8 mouse cellular contexts compared by ENCODE assay signal in the genomic region with DNA sequence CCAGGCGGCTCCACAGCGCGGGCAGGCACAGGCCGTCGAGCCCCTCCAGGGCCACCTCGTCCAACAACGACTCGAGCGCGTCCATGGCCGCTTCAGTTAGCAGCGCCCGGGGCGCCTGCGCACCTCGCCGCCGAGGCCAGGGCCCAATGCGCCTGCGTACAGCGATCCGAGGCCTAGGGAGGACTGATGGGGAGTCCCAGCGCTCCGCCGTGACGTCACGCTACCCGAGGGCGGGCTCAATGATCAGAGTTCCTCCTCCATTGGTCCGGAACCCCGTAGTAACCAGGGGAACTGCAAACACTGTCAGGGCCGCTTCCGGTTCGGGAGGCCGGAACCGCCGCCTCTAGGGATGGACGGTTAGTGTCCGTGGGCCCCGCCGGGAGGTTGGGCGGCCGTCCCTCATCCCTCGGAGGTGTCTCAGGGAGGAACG. TPM values are rescaled to one million over a fixed set of nuclear protein-coding genes. Genes with fewer than 3 reads are reported as not detected.
DNase-seq lines count a peak whose midpoint lies in the region; ATAC-seq and TF ChIP-seq lines count a peak whose summit lies in the region.

Gene Gtf3c1, minus strand, starts transcription at position 188 of the 430 bp plus-strand sequence.
Gene D430042O09Rik, plus strand, starts transcription at position 296 of the 430 bp plus-strand sequence.

- peak within 1 kb of the TSS; percentile 66 for H3K4me2 ChIP-seq in heart, embryonic 15.5 days
- peak within 1 kb of the TSS; percentile 97 for H3K4me2 ChIP-seq in liver, embryonic 14.5 days (ENCODE audit: low read depth)
- H3K4me2 ChIP-seq in neural tube, embryonic 11.5 days (ENCODE audit: low read depth), result peak within 1 kb of the TSS; percentile 85
- H3K4me2 ChIP-seq in stomach, postnatal 0 days (replicated peaks; ENCODE audit: low read depth), result peak within 1 kb of the TSS; percentile 86

- peak within 1 kb of the TSS; percentile 76 for H3K9ac ChIP-seq in heart, embryonic 15.5 days
- H3K9ac ChIP-seq in liver, embryonic 14.5 days (replicated peaks), result peak within 1 kb of the TSS; percentile 96
- peak within 1 kb of the TSS; percentile 96 for H3K9ac ChIP-seq in neural tube, embryonic 11.5 days (ENCODE audit: low read length)
- peak within 1 kb of the TSS; percentile 87 for H3K9ac ChIP-seq in stomach, postnatal 0 days (ENCODE audit: low read length)

- no peak for TF ChIP-seq EP300 in liver, embryonic 14.5 days (IDR thresholded peaks at IDR 0.05; ENCODE audit: low read depth)
- TF ChIP-seq EP300 in stomach, postnatal 0 days (optimal IDR thresholded peaks at IDR 0.05), result no peak

- peaks cover 31% of the 10 kb centered on the region for H3K36me3 ChIP-seq in forebrain, embryonic 10.5 days (replicated peaks)
- peaks cover 17% of the 10 kb centered on the region for H3K36me3 ChIP-seq in heart, embryonic 15.5 days
- H3K36me3 ChIP-seq in liver, embryonic 14.5 days (replicated peaks; ENCODE audit: control insufficient read depth, insufficient read depth, low read depth), result peaks cover 10% of the 10 kb centered on the region
- H3K36me3 ChIP-seq in neural tube, embryonic 11.5 days (ENCODE audit: control insufficient read depth, insufficient read depth, low read length), result no peaks in the 10 kb centered on the region; the same call in 1 of the 2 replicates
- peaks cover 10% of the 10 kb centered on the region for H3K36me3 ChIP-seq in stomach, postnatal 0 days (ENCODE audit: control insufficient read depth, insufficient read depth, low read length)

- H3K4me1 ChIP-seq in forebrain, embryonic 10.5 days, result peaks cover 36% of the 10 kb centered on the region
- H3K4me1 ChIP-seq in heart, embryonic 15.5 days (replicated peaks), result peaks cover 35% of the 10 kb centered on the region
- H3K4me1 ChIP-seq in liver, embryonic 14.5 days (replicated peaks; ENCODE audit: control insufficient read depth in 2 of 2, insufficient read depth in 2 of 2, low read length in 1 of 2), result peaks cover 17 to 25% of the 10 kb centered on the region in 2 experiments
- H3K4me1 ChIP-seq in neural tube, embryonic 11.5 days (ENCODE audit: control insufficient read depth, insufficient read depth, low read length), result peaks cover 13% of the 10 kb centered on the region
- peaks cover 10% of the 10 kb centered on the region; the same call in 1 of the 2 replicates for H3K4me1 ChIP-seq in stomach, postnatal 0 days (replicated peaks; ENCODE audit: control insufficient read depth, insufficient read depth)

- DNase-seq in CD8-positive naive resting alpha-beta T cell, adult 2 months (ENCODE audit: low read depth in 2 of 2, low spot score in 2 of 2), result peak; percentile 98 to 100
- peak; percentile 99 for DNase-seq in c-Kit-positive CD71-negative TER-119-negative erythroid progenitor cells, embryonic 14.5 days (ENCODE audit: low read depth)
- peak; percentile 100 for DNase-seq in forebrain, embryonic 10.5 days (ENCODE audit: extremely low spot score, low spot score)
- peak; percentile 99 to 100 for DNase-seq in kidney, postnatal 25 days
- DNase-seq in liver, embryonic 14.5 days (ENCODE audit: low read depth in 3 of 3, low spot score in 3 of 3), result peak; percentile 97 to 99 (median 98)
- DNase-seq in neural tube, embryonic 11.5 days (ENCODE audit: low spot score), result peak; percentile 100
- DNase-seq in stomach, postnatal 0 days (ENCODE audit: low spot score), result peak; percentile 99

- WGBS in forebrain, embryonic 10.5 days, result under 1% methylated on average over 45 of the region's 45 CpGs
- WGBS in heart, embryonic 15.5 days, result 0% methylated on average over 45 of the region's 45 CpGs
- WGBS in liver, embryonic 14.5 days (ENCODE audit: insufficient replicate concordance), result under 1% methylated on average over 45 of the region's 45 CpGs
- WGBS in neural tube, embryonic 11.5 days, result under 1% methylated on average over 45 of the region's 45 CpGs
- under 1% methylated on average over 45 of the region's 45 CpGs for WGBS in stomach, postnatal 0 days

- no peaks in the 10 kb centered on the region for H3K27me3 ChIP-seq in forebrain, embryonic 10.5 days (ENCODE audit: poor library complexity, severe bottlenecking)
- H3K27me3 ChIP-seq in heart, embryonic 15.5 days, result no peaks in the 10 kb centered on the region
- H3K27me3 ChIP-seq in liver, embryonic 14.5 days (ENCODE audit: control insufficient read depth, insufficient read depth, low read length), result no peaks in the 10 kb centered on the region
- H3K27me3 ChIP-seq in neural tube, embryonic 11.5 days (ENCODE audit: control insufficient read depth, insufficient read depth, low read length), result no peaks in the 10 kb centered on the region
- no peaks in the 10 kb centered on the region for H3K27me3 ChIP-seq in stomach, postnatal 0 days (ENCODE audit: control insufficient read depth, insufficient read depth, low read length)

- H3K9me3 ChIP-seq in forebrain, embryonic 10.5 days, result no peaks in the 10 kb centered on the region
- no peaks in the 10 kb centered on the region for H3K9me3 ChIP-seq in heart, embryonic 15.5 days (replicated peaks)
- H3K9me3 ChIP-seq in liver, embryonic 14.5 days (ENCODE audit: control insufficient read depth, low read length), result no peaks in the 10 kb centered on the region
- H3K9me3 ChIP-seq in neural tube, embryonic 11.5 days (ENCODE audit: control insufficient read depth, low read length), result no peaks in the 10 kb centered on the region
- H3K9me3 ChIP-seq in stomach, postnatal 0 days (ENCODE audit: control insufficient read depth, low read length), result no peaks in the 10 kb centered on the region

- no peak for TF ChIP-seq CTCF in liver, embryonic 14.5 days (IDR thresholded peaks at IDR 0.05; ENCODE audit: low read depth)
- no peak; the same call in 1 of the 2 replicates for TF ChIP-seq CTCF in stomach, postnatal 0 days (IDR thresholded peaks at IDR 0.05; ENCODE audit: low read depth)

- H3K27ac ChIP-seq in forebrain, embryonic 10.5 days, result peak within 1 kb of the TSS; percentile 95
- peak within 1 kb of the TSS; percentile 92 for H3K27ac ChIP-seq in heart, embryonic 15.5 days
- peak within 1 kb of the TSS; percentile 82 for H3K27ac ChIP-seq in liver, embryonic 14.5 days
- H3K27ac ChIP-seq in neural tube, embryonic 11.5 days (ENCODE audit: low read depth, low read length), result peak within 1 kb of the TSS; percentile 90
- H3K27ac ChIP-seq in stomach, postnatal 0 days (replicated peaks), result peak within 1 kb of the TSS; percentile 94

- ATAC-seq in heart, embryonic 15.5 days (replicated peaks; ENCODE audit: insufficient number of reproducible peaks, insufficient read depth, low FRiP score, low read depth), result peak; percentile 98
- ATAC-seq in liver, embryonic 14.5 days (ENCODE audit: insufficient read depth), result peak; percentile 98
- ATAC-seq in neural tube, embryonic 11.5 days (ENCODE audit: insufficient read depth, low FRiP score, low TSS enrichment), result peak; percentile 97
- ATAC-seq in stomach, postnatal 0 days (ENCODE audit: low FRiP score, low TSS enrichment), result peak; percentile 98

- peak within 1 kb of the TSS; percentile 80 for H3K4me3 ChIP-seq in forebrain, embryonic 10.5 days
- peak within 1 kb of the TSS; percentile 71 for H3K4me3 ChIP-seq in heart, embryonic 15.5 days
- H3K4me3 ChIP-seq in liver, embryonic 14.5 days (ENCODE audit: insufficient read depth in 1 of 2, low read depth in 2 of 2, low read length in 2 of 2), result peak within 1 kb of the TSS; percentile 78 to 90
- peak within 1 kb of the TSS; percentile 78 for H3K4me3 ChIP-seq in neural tube, embryonic 11.5 days (ENCODE audit: low read depth, low read length)
- H3K4me3 ChIP-seq in stomach, postnatal 0 days (ENCODE audit: low read depth, low read length), result peak within 1 kb of the TSS; percentile 92

RNA-seq across cellular contexts. Expression of gene Gtf3c1, which starts in this region (rescaled TPM):
- polyA plus RNA-seq in forebrain, embryonic 10.5 days (2016; fragmentation: Nextera tagmentation; extraction: Ambion mirVana), result 43.5 and 46.6 TPM in 2 replicates
- 23.9 and 30.2 TPM in 2 replicates for polyA plus RNA-seq in heart, embryonic 15.5 days (2015; fragmentation: Nextera tagmentation; extraction: Ambion mirVana)
- polyA plus RNA-seq in liver, embryonic 14.5 days (2012; rRNA removed), result 6.9 and 7.3 TPM in 2 replicates
- polyA plus RNA-seq in liver, embryonic 14.5 days (2014; fragmentation: Nextera tagmentation; extraction: Ambion mirVana), result 6.3 and 9.4 TPM in 2 replicates
- 40.6 and 43.6 TPM in 2 replicates for polyA plus RNA-seq in neural tube, embryonic 11.5 days (2014; fragmentation: Nextera tagmentation; extraction: Ambion mirVana)
- 6.3 and 6.6 TPM in 2 replicates for polyA plus RNA-seq in stomach, postnatal 0 days (2015; fragmentation: Nextera tagmentation; extraction: Ambion mirVana)

RNA-seq across cellular contexts. Expression of gene D430042O09Rik, which starts in this region (rescaled TPM):
- 8.9 and 9.4 TPM in 2 replicates for polyA plus RNA-seq in forebrain, embryonic 10.5 days (2016; fragmentation: Nextera tagmentation; extraction: Ambion mirVana)
- polyA plus RNA-seq in heart, embryonic 15.5 days (2015; fragmentation: Nextera tagmentation; extraction: Ambion mirVana), result 6.2 and 8.0 TPM in 2 replicates
- polyA plus RNA-seq in liver, embryonic 14.5 days (2012; rRNA removed), result 2.2 and 2.3 TPM in 2 replicates
- polyA plus RNA-seq in liver, embryonic 14.5 days (2014; fragmentation: Nextera tagmentation; extraction: Ambion mirVana), result 1.5 and 2.2 TPM in 2 replicates
- polyA plus RNA-seq in neural tube, embryonic 11.5 days (2014; fragmentation: Nextera tagmentation; extraction: Ambion mirVana), result 9.0 and 12.1 TPM in 2 replicates
- polyA plus RNA-seq in stomach, postnatal 0 days (2015; fragmentation: Nextera tagmentation; extraction: Ambion mirVana), result 2.1 and 2.4 TPM in 2 replicates

Comparison
In these comparisons a context has a peak if more than half of its experiments do, and no peak if none do; other contexts are left out.
1. Peak in every context shown above with its lines: DNase-seq, ATAC-seq, H3K4me3 ChIP-seq and H3K27ac ChIP-seq.